Mouse (Mus musculus): ENCODE measurements around the gene Zfp512. TPM values are rescaled to one million over a fixed set of nuclear protein-coding genes. Genes with fewer than 3 reads are reported as not detected.
"Not testable (repeated sequence)": the region's sequence is repeated elsewhere in the genome, so short reads cannot be mapped to it uniquely, and the experiment has no call there.

Gene Zfp512
- polyA plus RNA-seq, 1 experiment = 11.6 TPM

DNA sequence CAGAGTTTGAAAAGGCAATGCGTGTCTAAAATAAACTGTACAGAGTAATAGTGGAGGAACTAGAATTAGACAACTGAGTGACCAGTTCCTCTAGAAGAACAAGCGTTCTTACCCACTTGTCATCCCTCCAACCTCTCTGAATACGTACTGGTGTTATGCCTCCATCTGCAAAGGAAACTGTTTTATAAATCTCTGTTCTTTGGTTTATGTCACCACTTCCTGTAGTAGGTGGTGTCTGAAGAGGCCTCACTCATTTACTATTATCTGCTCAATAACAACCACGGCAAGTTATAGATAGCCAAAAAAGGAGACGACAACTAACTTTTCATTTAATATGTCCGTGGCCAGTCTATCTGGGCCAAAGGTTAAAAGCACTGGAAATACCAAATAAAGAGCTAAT, 68.3 kb downstream of the Zfp512 start:
- TF ChIP-seq MYOG (IDR thresholded peaks at IDR 0.05; ENCODE audit: control insufficient read depth, extremely low read depth, insufficient read length) (no peak), CEBPB (IDR thresholded peaks at IDR 0.05; ENCODE audit: low read depth) (no peak), FOSL1 (IDR thresholded peaks at IDR 0.05; ENCODE audit: insufficient read depth, low read length, poor library complexity, severe bottlenecking) (no peak), MAX (IDR thresholded peaks at IDR 0.05) (no peak), CTCF (IDR thresholded peaks at IDR 0.05; ENCODE audit: control insufficient read depth, insufficient read depth, insufficient read length) (no peak)
- Histone ChIP-seq H3ac (ENCODE audit: control insufficient read depth, insufficient read length, low read depth) (no peak overlapping the region), H3K36me3 (ENCODE audit: control insufficient read depth, insufficient read depth) (peaks cover 21% of the 10 kb centered on the region), H3K4me3 (ENCODE audit: insufficient read depth, poor library complexity, severe bottlenecking) (no peak overlapping the region), H3K79me2 (ENCODE audit: control insufficient read depth, insufficient read depth) (peaks cover 8% of the 10 kb centered on the region), H3K79me3 (ENCODE audit: low read depth) (peaks cover 2% of the 10 kb centered on the region), H3K27me3 (ENCODE audit: control insufficient read depth, insufficient read depth, insufficient read length) (no peaks in the 10 kb centered on the region)

GRCm38 (mm10) chr5:31526354-31527116, 74.3 kb downstream of the Zfp512 start, which contains the start of gene Slc4a1ap:
TSS of gene Slc4a1ap (plus strand) at chr5:31526995.
- Histone ChIP-seq H3K79me2 (ENCODE audit: control insufficient read depth, insufficient read depth) (peaks cover 43% of the 10 kb centered on the region), H3K79me3 (ENCODE audit: low read depth) (peaks cover 18% of the 10 kb centered on the region), H3K27me3 (ENCODE audit: control insufficient read depth, insufficient read depth, insufficient read length) (no peaks in the 10 kb centered on the region), H3K4me3 (ENCODE audit: insufficient read depth, poor library complexity, severe bottlenecking) (peak within 1 kb of the TSS; percentile 93), H3K36me3 (ENCODE audit: control insufficient read depth, insufficient read depth) (peaks cover 15% of the 10 kb centered on the region), H3ac (ENCODE audit: control insufficient read depth, insufficient read length, low read depth) (peak within 1 kb of the TSS; percentile 91)
- TF ChIP-seq MYOD1 (IDR thresholded peaks at IDR 0.05; ENCODE audit: control insufficient read depth, insufficient read length, low read depth) = no peak
- TF ChIP-seq CTCF (IDR thresholded peaks at IDR 0.05; ENCODE audit: control insufficient read depth, insufficient read depth, insufficient read length) = no peak
- TF ChIP-seq USF1 (IDR thresholded peaks at IDR 0.05; ENCODE audit: low read depth) = no peak
- no peak for TF ChIP-seq MAX (IDR thresholded peaks at IDR 0.05)
- TF ChIP-seq MYOG (IDR thresholded peaks at IDR 0.05; ENCODE audit: control insufficient read depth, extremely low read depth, insufficient read length) = no peak
- TF ChIP-seq CEBPB (IDR thresholded peaks at IDR 0.05; ENCODE audit: low read depth) = no peak
- no peak for TF ChIP-seq FOSL1 (IDR thresholded peaks at IDR 0.05; ENCODE audit: insufficient read depth, low read length, poor library complexity, severe bottlenecking)

- no peaks in the 10 kb centered on the region for H3K27me3 ChIP-seq (ENCODE audit: control insufficient read depth, insufficient read depth, insufficient read length)
- peaks cover 18% of the 10 kb centered on the region for H3K79me3 ChIP-seq (ENCODE audit: low read depth)
- peak overlapping the region; percentile 93 for H3K4me3 ChIP-seq (ENCODE audit: insufficient read depth, poor library complexity, severe bottlenecking)
- peaks cover 43% of the 10 kb centered on the region for H3K79me2 ChIP-seq (ENCODE audit: control insufficient read depth, insufficient read depth)
- peaks cover 22% of the 10 kb centered on the region for H3K36me3 ChIP-seq (ENCODE audit: control insufficient read depth, insufficient read depth)
- peak overlapping the region; percentile 91 for H3ac ChIP-seq (ENCODE audit: control insufficient read depth, insufficient read length, low read depth)
- TF ChIP-seq MYOG (IDR thresholded peaks at IDR 0.05; ENCODE audit: control insufficient read depth, extremely low read depth, insufficient read length) = no peak
- no peak for TF ChIP-seq CTCF (IDR thresholded peaks at IDR 0.05; ENCODE audit: control insufficient read depth, insufficient read depth, insufficient read length)
- no peak for TF ChIP-seq MYOD1 (IDR thresholded peaks at IDR 0.05; ENCODE audit: control insufficient read depth, insufficient read length, low read depth)
- TF ChIP-seq FOSL1 (IDR thresholded peaks at IDR 0.05; ENCODE audit: insufficient read depth, low read length, poor library complexity, severe bottlenecking) = no peak
- no peak for TF ChIP-seq MAX (IDR thresholded peaks at IDR 0.05)
- TF ChIP-seq CEBPB (IDR thresholded peaks at IDR 0.05; ENCODE audit: low read depth) = no peak
- TF ChIP-seq USF1 (IDR thresholded peaks at IDR 0.05; ENCODE audit: low read depth) = no peak
Observed at GRCm38 (mm10) chr5:31527117-31527680, 75.0 kb downstream of the Zfp512 start.

DNA sequence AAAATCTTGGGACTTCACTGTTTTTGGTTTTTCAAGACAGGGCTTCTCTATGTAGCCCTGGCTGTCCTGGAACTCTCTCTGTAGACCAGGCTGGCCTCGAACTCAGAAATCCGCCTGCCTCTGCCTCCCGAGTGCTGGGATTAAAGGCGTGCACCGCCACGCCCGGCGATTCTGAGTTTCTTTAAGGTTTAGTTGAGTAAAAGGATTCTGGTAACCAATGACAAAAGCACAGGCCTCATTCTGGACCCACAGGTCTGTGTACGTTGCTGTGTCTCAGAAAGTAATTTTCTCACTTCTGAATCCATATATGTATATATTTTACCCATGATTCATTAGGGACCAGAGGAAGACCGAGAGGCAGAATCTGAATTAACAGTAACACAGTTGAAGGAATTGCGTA, 75.5 kb downstream of the Zfp512 start, which contains the start of gene Supt7l:
Gene Supt7l, minus strand, starts transcription at position 101 of the 400 bp plus-strand sequence.
- Histone ChIP-seq H3K79me3 (ENCODE audit: low read depth) (peaks cover 18% of the 10 kb centered on the region), H3K36me3 (ENCODE audit: control insufficient read depth, insufficient read depth) (peaks cover 27% of the 10 kb centered on the region), H3K4me3 (ENCODE audit: insufficient read depth, poor library complexity, severe bottlenecking) (peak within 1 kb of the TSS; percentile 93), H3ac (ENCODE audit: control insufficient read depth, insufficient read length, low read depth) (peak within 1 kb of the TSS; percentile 91), H3K79me2 (ENCODE audit: control insufficient read depth, insufficient read depth) (peaks cover 43% of the 10 kb centered on the region)
- not testable (repeated sequence) for H3K27me3 ChIP-seq (ENCODE audit: control insufficient read depth, insufficient read depth, insufficient read length)

GRCm38 (mm10) chr5:31528560-31528959, 76.3 kb downstream of the Zfp512 start:
- H3K4me3 ChIP-seq (ENCODE audit: insufficient read depth, poor library complexity, severe bottlenecking) = no peak overlapping the region
- TF ChIP-seq MYOG (IDR thresholded peaks at IDR 0.05; ENCODE audit: control insufficient read depth, extremely low read depth, insufficient read length) = no peak
- no peak for TF ChIP-seq FOSL1 (IDR thresholded peaks at IDR 0.05; ENCODE audit: insufficient read depth, low read length, poor library complexity, severe bottlenecking)
- TF ChIP-seq USF1 (IDR thresholded peaks at IDR 0.05; ENCODE audit: low read depth) = peak; percentile 83
- no peak for TF ChIP-seq CTCF (IDR thresholded peaks at IDR 0.05; ENCODE audit: control insufficient read depth, insufficient read depth, insufficient read length)
- no peak for TF ChIP-seq MYOD1 (IDR thresholded peaks at IDR 0.05; ENCODE audit: control insufficient read depth, insufficient read length, low read depth)
- TF ChIP-seq CEBPB (IDR thresholded peaks at IDR 0.05; ENCODE audit: low read depth) = no peak
- peaks cover 43% of the 10 kb centered on the region for H3K79me2 ChIP-seq (ENCODE audit: control insufficient read depth, insufficient read depth)
- peaks cover 35% of the 10 kb centered on the region for H3K36me3 ChIP-seq (ENCODE audit: control insufficient read depth, insufficient read depth)
- H3ac ChIP-seq (ENCODE audit: control insufficient read depth, insufficient read length, low read depth) = no peak overlapping the region
- no peaks in the 10 kb centered on the region for H3K27me3 ChIP-seq (ENCODE audit: control insufficient read depth, insufficient read depth, insufficient read length)
- H3K79me3 ChIP-seq (ENCODE audit: low read depth) = peaks cover 18% of the 10 kb centered on the region

Other genes with a start within 250 kb of the Zfp512 start
- 159 TPM for gene Ppm1g, start 231.7 kb upstream of the Zfp512 start, polyA plus RNA-seq (2012; fragmentation: generic; extraction: Trizol)
- gene Nrbp1, start 211.6 kb upstream of the Zfp512 start, polyA plus RNA-seq (2012; fragmentation: generic; extraction: Trizol) = 59.1 TPM
- 0.09 TPM for gene Gm9970, start 211.2 kb upstream of the Zfp512 start, polyA plus RNA-seq (2012; fragmentation: generic; extraction: Trizol)
- 0.88 TPM for gene Krtcap3, start 200.7 kb upstream of the Zfp512 start, polyA plus RNA-seq (2012; fragmentation: generic; extraction: Trizol)
- 10.7 TPM for gene Ift172, start 161.3 kb upstream of the Zfp512 start, polyA plus RNA-seq (2012; fragmentation: generic; extraction: Trizol)
- 17.7 TPM for gene Fndc4, start 156.4 kb upstream of the Zfp512 start, polyA plus RNA-seq (2012; fragmentation: generic; extraction: Trizol)
- gene Gckr, start 155.0 kb upstream of the Zfp512 start, polyA plus RNA-seq (2012; fragmentation: generic; extraction: Trizol) = not detected
- 0.02 TPM for gene 4930548H24Rik, start 33.3 kb downstream of the Zfp512 start, polyA plus RNA-seq (2012; fragmentation: generic; extraction: Trizol)
- 20.0 TPM for gene Gpn1, start 42.3 kb downstream of the Zfp512 start, polyA plus RNA-seq (2012; fragmentation: generic; extraction: Trizol)
- 17.0 TPM for gene Slc4a1ap, start 74.6 kb downstream of the Zfp512 start, polyA plus RNA-seq (2012; fragmentation: generic; extraction: Trizol)
- gene Supt7l, start 75.4 kb downstream of the Zfp512 start, polyA plus RNA-seq (2012; fragmentation: generic; extraction: Trizol) = 9.5 TPM
- gene Mrpl33, start 144.5 kb downstream of the Zfp512 start, polyA plus RNA-seq (2012; fragmentation: generic; extraction: Trizol) = 228 TPM
- 1.3 TPM for gene Rbks, start 245.2 kb downstream of the Zfp512 start, polyA plus RNA-seq (2012; fragmentation: generic; extraction: Trizol)
- 36.0 TPM for gene Babam2, start 245.3 kb downstream of the Zfp512 start, polyA plus RNA-seq (2012; fragmentation: generic; extraction: Trizol)

Measured in C2C12 (cell line).